Mouse (Mus musculus): Measurements from ENCODE around the gene Pom121l12. TPM values are rescaled to one million over a fixed set of nuclear protein-coding genes. Genes with fewer than 3 reads are reported as not detected.

Gene Pom121l12
- not detected in 2 replicates for polyA plus RNA-seq (2015; fragmentation: Nextera tagmentation; extraction: Ambion mirVana)

GRCm38 (mm10) chr11:14598976-14599375, at the start of gene Pom121l12:
TSS of gene Pom121l12 (plus strand) at chr11:14599276.
- Histone ChIP-seq H3K27me3 (no peaks in the 10 kb centered on the region), H3K36me3 (no peaks in the 10 kb centered on the region), H3K4me1 (no peaks in the 10 kb centered on the region), H3K4me3 (no peak within 1 kb of the TSS), H3K4me2 (replicated peaks) (no peak within 1 kb of the TSS), H3K9me3 (no peaks in the 10 kb centered on the region), H3K27ac (replicated peaks) (no peak within 1 kb of the TSS), H3K9ac (replicated peaks) (no peak within 1 kb of the TSS)
- WGBS = 93% methylated on average over 11 of the region's 11 CpGs
- no peak for ATAC-seq (replicated peaks)

GRCm38 (mm10) chr11:14611859-14612258, 12.8 kb downstream of the Pom121l12 start:
- ATAC-seq (replicated peaks) = no peak
- Histone ChIP-seq H3K4me2 (replicated peaks) (no peak overlapping the region), H3K36me3 (no peaks in the 10 kb centered on the region), H3K9me3 (no peaks in the 10 kb centered on the region), H3K27ac (replicated peaks) (no peak overlapping the region), H3K4me3 (no peak overlapping the region), H3K4me1 (no peaks in the 10 kb centered on the region), H3K9ac (replicated peaks) (no peak overlapping the region), H3K27me3 (no peaks in the 10 kb centered on the region)
- WGBS = 97% methylated on average over 2 of the region's 2 CpGs

Data from forebrain, embryonic 15.5 days (tissue).